Mouse (Mus musculus): Measurements from ENCODE around the gene Gstp2.

DNA sequence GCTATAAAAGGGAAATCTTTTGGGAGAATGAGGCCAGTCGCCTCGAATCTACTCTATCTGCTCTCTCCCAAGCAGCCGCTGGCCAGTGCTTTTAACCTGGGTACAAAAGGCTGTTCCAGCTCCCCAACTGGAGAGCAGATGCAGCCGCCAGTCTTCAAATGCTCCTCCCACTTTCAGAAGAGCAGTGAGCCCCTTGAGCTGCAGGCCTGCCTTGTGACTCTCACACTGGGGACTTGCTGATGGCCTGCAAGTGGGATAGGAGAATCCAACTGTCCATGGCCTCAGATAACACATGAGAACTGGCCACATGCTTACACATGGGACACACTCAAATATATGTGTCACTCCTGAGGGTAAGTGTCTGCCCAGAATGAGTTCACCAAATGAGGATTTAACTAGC lies 10.9 kb upstream of the Gstp2 start:
- no peak for TF ChIP-seq CTCF (IDR thresholded peaks at IDR 0.05; ENCODE audit: low read depth)
- no peak for TF ChIP-seq EP300 (IDR thresholded peaks at IDR 0.05; ENCODE audit: low read depth)
